Mouse (Mus musculus) spleen, adult 12 weeks (tissue): Measurements from ENCODE around the gene Zfp827.
"Not testable (repeated sequence)": the region's sequence is repeated elsewhere in the genome, so short reads cannot be mapped to it uniquely, and the experiment has no call there.

Experiments used
- DNase-seq: peaks from one replicate; pipeline ENCODE4 v3.0.0; 2022; ENCODE audit warnings: low spot score

Zfp827 gene

DNA sequence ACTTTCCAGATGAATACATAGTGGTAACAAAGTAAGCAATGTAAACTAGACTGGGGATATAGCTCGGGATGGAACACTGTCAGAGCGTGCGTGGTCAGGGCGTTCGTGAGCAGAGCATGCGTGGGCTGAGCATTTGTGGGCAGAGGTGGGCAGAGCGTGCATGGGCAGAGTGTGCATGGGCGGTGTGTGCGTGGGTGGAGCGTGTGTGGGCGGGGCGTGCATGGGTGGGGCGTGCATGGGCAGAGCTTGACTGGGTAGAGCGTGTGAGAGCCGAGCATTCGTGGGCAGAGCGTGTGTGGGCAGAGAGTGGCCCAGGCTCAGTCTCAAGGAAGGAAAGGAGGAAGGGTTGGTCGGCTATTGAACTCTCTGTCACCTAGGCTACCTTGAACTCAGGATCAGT lies 84.2 kb downstream of the Zfp827 start:
- DNase-seq: no peak

DNA sequence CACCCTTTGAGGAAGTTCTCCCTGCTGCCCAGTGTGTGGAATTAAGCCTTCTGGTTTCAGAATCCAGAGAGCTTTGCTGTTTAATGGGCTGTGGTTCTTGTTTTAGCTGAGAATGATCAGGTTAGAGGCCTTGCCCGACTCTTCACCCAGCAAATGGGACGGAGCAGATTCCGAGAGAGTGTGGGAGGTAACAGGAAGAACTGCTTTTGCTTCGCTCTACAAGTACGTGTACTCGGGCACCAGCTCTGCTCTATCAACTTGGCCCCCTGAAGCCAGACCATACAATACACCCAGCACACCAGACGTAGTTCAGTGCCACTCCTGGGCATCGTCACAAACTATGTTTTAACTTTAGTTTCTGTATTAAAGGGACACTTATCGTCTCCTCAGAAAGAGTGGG lies 85.3 kb downstream of the Zfp827 start:
- no peak for DNase-seq

DNA sequence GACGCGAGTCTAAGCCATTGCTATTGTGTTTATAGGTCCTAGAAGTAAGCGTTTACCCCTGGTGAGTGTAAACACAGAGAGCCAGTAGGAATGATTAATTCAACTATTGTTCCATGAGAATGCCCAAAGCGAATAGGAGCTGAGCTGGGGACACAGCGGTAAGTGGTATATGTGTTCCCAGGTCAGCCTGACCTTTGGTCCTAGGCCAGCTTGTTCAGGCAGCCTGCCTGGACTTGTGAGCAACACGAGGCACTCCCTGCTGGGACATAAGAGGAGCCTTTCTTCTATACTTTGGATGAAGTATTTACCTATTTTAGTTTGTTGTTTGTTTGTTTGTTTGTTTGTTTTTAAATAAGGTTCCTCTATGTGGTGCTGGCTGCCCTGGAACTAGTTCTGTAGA lies 86.3 kb downstream of the Zfp827 start:
- DNase-seq: no peak

DNA sequence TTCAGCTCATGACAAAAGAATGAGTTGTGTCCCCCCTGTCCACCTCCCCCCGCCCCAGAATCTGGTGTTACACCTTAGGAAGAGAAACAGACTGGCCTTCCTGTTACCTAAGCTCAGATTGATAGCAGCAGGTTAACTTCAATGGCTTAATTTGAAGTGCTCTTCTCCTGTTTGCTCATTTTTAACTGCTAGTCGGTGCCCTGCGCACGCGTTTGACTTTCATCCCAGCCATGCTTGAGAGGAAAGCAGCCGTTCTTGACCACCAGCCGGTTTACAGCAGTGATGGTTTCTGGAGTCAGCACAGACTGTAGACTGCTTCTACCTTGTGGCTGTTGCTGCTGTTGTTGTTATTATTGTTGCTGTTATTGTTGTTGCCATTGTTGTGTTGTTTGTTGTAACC lies 88.2 kb downstream of the Zfp827 start:
- no peak for DNase-seq

DNA sequence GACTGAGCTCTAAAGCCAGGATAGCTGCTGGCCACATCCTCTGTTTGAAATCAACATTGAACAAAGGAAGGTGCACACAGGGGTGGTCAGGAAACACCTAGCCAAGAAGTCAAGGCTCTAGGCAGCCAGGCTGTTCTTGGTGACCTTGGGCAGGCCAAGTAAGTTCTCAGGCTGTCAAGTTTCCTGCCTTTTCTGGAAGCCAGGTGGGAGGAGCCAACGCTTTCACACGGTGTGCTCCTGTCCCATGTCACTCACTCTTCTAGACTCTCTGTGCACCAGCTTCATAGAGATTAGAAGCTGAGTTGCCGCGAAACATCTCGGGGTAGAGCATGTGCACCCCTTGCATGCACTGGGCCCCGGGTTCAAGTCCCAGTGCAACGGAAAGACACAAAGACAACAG lies 89.5 kb downstream of the Zfp827 start:
- no peak for DNase-seq

DNA sequence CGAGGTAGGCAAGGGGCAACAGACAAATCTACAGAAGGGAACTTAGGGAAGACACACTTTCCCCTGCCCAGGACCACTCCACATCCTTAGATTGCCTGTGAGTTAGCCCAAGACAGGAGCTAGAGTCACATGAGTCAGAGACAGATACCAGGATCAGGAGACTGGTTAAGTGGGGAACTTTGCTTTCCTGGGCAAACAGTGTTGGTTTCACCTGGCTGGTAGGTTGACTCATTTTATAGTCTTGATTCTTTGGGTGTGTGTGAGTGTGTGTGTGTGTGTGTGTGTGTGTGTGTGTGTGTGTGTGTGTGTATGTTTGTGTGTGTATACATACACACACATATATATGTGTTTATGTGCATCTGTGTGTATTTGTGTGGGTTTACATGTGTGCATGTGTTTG lies 93.4 kb downstream of the Zfp827 start:
- DNase-seq: no peak

DNA sequence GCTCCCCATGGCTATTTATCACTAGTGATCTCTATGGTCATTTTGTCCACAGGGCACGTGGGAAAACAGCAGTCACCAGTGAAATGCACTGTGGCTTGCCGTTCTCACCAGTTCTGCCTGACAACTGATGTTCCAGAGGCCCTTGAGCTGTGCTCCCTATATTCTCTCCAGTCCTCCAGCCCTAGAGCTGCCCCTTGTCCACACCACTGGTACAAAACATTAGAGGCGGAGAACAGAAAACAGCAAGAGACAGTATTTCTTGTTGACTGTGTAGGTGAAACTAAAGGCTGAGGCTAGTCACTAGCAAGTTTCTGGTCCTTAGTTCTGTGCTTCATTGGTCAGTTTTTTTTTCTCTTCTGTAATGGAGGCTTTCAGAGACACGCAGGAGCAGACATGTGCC lies 96.0 kb downstream of the Zfp827 start:
- DNase-seq: no peak

DNA sequence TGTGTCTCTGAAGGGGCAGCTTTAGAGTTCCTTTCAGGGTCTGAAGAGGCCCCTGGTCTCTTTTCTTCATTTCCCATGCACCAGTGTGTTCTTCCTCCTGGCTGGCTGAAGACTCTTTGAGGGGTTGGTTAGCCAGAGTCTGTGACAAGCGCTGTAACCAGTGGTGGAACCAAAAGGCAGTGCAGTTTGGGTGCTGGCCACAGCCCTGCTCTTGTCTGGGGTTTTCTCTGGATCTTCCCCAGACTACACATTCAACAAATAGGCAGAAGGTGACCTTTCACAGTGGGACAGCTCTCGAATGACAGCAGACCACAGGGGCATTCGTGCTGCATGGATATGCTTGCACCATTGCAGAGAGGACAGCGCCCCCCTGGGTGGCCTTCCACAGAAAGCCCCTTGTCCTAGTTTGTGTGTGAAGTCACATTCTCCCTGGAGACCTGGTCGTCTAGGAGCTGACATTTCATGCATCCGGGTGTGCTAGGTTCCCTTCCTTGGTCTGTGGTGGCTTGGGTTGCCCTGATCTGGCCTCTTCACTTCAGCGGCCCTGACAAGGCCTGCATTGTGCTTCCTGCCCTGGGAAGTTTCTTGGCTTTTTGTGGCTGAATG lies 99.1 kb downstream of the Zfp827 start:
- no peak for DNase-seq

DNA sequence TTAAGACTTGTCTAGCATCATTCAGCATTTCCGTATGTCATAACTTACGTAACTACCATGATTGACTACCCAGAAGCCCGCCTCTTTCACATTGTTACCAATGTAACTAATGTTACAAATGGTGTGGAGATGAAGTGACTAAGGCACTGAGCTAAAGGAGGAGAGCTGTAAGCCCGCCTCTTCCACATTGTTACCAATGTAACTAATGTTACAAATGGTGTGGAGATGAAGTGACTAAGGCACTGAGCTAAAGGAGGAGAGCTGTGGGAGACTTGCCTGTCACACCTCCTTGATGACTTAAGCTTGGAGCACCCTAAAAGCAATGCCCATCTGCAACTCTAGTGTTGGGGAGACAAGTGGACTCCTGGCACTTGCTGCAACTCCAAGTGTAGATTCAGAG lies 100.3 kb downstream of the Zfp827 start:
- not testable (repeated sequence) for DNase-seq

DNA sequence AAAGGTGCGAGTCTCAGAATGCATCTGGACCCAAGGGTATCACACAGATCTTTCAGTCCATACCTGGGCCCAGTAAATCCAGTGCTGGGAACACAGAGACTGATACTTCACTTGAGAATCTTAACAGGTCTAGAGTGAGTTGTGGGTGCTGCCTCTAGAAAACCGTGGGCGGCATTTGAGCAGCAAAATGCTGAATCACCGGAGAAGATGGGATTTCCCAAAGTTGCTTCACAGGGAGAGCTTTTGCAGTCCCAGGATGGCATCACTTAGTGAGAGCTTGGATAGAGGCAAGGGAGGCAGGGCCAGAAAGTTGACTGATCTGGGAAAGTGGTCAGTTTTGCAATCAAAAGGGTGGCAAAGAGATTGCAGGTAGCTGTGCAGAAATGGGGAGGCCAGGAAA lies 111.4 kb downstream of the Zfp827 start:
- no peak for DNase-seq

DNA sequence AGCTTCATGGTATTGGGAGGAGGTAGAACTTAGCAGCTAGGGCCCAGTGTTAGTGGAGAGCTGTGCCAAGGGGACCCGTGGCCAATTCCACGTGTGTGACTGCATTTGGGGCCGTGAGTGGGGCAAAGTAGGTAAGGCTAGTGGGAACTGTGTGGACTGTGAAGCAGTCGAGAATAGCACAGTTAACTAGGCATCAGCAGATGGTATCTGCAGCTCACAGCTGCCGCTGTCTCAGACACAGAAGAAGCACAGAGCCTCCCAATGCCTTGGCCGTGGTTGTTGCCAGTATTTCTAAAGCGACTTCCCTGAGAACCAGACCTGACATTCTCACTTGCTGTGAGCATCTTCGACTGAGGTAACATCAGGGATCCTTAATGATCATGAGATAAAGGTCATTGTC lies 112.7 kb downstream of the Zfp827 start:
- no peak for DNase-seq

DNA sequence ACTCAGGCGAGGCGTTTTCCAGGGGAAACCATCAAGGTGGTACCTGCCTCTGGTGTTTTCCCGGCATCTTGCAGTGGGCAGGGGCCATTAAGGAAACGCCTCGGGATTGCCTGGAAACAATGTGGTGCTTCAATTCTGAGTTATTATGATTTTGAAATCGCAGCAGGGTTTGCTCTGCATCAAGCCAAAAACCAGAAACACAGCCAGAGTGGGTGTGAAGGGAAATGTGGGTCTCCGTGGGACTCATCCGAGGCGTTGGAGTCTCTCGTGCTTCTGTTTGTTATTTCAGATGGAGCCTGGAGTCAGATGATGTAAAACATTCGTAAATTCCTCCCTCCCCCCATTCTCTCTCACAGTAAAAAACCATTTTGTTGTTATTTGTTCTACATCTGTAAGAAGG lies 113.4 kb downstream of the Zfp827 start:
- DNase-seq: no peak

DNA sequence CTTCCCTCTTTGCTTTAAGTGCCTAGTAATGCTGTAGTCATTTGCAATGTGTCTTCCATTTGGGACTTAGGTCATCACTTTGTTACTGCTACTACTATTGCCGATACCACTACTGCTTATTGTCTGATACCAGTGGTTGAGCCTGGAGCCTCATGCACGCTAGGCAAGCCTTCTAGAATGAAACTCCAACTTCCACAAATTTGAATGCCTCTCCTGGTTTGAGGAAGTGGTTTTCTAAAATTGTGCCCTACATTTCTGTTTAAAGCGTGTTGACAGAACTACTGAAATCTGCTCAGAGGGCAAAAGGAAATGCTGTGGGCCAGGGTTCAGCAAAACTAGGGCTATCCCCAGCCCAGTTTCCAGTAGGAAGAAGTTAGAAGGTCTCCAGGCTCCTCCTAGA lies 115.5 kb downstream of the Zfp827 start:
- DNase-seq: no peak

DNA sequence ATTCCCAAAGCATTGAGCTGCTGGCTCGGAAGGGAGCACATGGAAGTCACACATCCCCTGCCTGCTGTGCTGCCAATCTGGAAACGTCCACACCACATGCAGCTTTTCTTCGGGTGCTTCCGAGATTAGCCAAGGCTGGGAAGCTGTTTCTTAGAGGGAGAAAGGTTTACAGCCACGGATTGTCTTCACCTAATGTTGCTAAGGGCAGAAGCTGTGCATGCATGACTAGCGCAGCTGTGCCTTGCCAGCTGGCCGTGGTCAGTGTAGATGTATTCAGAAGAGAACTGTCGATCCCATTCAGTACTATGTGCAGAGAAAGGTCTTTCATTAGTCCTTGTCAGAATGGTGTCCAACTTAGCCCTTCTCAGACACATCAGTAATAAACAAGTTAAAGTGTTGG lies 117.0 kb downstream of the Zfp827 start:
- DNase-seq: no peak

DNA sequence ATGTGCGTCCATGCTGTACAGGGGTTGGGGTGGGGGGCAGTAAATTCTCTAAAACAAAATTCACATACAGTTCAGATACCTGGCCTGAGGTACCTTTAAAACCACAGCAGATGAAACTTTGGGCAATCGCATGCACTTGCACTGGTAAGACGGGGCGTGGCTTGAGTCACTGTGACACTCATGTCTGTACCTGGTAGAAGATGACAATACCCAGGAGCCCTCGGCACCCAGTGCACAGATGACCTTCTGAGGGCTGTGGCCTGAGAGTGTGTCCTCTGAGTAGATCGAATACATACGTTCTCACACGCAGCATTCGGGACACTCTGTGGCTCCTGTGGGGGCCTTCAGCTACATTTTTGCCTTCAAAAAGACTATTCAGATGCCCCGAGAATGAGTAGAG lies 117.4 kb downstream of the Zfp827 start:
- no peak for DNase-seq

DNA sequence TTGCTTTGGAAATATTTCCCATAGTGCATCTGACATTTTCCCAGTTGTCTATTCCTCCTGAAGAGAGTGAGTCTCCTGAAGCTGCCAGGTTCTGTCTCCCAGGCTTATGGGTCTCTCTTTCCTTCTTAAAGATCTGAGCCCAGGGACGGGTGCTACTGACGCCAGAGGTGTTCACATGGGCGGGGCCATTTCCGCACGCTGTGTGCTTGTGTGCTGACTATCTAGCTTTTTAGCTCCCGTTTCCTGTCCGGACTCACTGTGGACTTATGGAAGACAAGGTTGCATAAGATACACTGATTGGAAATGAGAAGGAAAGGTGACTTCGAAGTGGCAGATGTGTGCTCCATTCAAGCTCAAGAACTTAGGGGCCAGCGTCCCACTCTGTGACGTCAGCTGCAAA lies 120.6 kb downstream of the Zfp827 start:
- DNase-seq: no peak

DNA sequence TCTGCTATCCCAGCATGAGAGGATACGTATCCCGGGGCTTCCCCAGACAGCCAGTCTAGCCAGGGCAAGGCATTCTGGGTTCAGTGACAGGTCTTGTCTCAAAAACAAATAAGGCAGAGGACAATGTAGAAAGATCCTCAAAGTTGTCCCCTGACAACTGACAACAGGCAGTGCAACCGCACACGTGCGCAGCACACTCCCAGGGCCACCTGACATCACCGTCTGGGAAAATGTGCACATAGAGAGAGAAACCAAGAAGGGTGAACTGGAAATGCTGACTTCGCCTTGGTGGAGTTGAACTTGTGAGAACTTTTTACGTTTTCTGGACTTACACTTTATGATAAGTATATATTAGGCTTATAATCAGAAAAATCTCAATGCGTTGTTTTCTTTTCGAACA lies 121.6 kb downstream of the Zfp827 start:
- DNase-seq: no peak

DNA sequence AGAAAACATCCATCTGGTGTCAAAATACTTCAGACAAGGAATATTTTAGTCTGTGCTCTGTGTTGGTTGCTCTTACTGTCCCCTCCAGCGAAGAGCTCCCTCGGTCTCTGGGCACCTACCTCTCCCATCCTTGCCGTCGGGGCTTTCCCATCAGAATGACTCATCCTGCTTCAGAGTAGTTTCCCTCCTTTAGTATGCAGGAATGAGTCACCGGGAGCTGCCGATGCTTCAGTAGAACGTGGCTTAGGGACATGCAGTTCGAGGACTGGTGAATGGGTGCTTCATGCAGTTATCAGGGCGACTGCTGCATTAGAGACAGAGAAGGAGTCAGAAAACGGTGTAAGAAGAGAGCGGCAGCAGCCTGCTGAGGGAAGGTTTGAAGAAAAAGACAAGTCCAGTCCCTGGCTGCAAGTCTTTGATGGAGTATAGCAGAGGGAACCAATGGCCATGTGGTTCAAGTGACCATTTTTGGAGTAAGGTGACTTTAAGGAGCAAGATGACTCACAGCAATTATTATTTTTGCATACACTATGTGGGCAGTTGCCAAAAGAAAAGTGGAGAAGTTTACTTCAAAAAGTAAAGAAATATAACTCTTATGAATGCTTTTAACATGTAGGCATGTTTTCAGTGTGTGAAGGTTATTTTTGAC lies 122.4 kb downstream of the Zfp827 start:
- no peak for DNase-seq

DNA sequence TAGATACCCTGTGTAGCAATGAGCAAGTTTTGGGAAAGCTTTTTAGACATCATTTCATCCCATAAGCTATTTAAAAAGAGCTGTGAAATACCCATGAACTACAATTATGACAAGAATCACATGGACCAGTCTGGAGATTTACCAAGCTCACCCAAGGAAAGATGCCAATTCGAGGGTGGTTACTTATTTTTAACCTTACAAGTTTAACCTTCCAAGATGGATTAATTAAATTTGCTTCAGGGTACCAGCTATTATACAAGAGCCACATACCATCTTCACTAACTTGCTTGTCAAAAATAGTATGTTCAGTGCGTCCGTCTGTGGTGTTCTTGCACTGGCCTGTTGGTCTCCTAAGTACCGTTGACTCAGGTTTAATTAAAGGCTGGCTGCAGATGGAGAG lies 123.4 kb downstream of the Zfp827 start:
- DNase-seq: no peak

DNA sequence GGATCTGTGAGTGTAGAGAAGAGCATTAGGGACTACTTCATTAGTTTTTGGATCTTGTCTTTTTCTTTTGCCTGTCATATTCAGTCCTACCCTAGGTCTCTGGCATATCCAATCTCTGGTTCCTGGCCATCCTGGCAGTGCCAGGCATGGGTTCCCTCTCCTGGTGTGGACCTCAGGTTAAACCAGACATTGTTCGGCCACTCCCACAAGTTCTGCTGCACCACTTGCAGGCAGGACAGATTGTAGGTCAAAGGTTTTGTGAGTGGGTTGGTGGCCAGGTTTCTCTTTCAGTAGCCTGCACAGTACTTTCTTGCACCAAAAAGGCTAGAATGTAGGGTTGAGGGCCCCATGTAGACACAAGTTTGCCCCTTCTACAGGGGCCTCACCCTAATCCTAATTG lies 125.0 kb downstream of the Zfp827 start:
- DNase-seq: no peak

DNA sequence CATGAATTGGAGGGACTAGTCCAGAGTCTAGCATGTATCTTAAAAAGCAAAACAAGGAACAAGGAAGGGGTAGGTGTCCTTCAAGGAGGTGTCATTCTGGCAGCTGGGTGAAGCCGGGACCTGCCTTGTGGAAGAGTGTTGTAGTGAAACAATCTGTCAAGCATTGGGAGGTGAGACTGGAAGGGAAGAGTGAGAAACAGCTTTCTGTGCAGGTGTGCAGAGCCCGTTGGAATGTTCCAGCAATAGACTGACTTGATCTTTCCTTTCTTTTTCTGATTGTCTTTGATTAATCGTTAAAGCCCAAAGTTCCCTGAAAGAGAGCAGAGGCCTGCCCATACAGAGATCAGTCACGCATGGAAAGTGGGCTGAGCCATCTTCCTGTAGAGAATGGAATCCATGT lies 125.4 kb downstream of the Zfp827 start:
- no peak for DNase-seq

DNA sequence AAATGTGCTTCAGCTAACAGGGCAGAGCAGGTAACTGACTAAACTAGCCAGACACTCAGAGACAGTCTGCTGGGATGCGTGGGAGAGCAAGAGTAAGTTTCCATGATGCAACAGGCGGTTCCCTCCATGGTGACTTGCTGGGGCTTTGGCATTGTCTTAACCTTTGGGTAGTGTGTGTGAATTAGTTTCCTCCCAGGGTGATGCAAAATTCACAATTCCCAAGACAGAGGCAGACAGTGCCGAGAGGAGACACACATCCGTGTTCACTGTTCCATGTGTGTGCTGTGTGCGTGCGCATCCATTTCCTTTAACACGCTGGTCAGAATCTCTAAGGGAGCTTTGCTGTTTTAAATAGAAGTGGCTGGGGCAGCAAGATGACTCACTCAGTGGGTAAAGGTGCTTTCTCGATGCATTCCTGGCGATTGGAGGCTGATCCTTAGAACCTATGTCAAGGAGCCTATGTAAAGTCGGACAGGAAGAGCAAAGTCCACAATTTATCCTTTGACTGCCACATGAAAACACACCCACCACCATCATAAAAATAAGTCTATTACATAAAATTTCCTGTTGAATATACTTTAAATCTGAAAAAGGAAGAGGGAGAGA lies 127.4 kb downstream of the Zfp827 start:
- no peak for DNase-seq

DNA sequence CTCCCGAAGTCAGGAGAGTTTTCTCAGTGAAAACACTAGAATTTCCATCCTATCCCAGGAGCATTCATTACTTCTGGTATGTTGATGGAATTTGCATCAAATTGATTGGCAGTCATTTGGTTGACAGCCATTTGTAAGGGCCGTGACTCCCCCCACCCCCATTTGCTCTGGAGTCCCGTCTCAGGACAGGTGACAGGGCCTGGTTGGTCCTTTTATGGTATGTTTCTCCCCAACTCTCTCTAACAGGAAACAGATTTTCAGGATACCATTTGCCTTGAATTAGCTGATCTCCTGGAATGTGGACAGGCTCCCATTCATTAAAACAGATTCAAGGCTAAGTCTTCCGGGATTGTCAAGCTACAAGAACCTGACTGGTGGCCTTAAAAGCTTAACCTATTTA lies 129.1 kb downstream of the Zfp827 start:
- no peak for DNase-seq

DNA sequence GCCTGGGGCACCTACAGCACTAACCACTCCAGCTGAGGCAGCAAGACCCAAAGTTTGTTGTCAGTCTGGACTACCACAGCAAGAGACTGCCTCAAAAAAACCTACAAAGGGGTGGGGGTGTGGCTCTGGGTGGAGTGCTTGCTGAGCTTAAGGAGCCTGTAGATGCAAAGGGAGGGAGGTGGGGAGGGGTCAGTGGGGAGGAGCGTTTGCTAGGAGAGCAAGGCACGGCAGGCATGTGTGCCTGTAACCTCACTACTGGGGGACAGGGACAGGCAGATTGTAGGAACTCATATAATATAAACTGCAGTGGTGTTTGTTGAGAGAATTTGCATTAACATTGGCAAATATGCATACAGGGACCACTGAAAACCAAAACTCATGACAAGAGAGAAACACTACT lies 130.1 kb downstream of the Zfp827 start:
- DNase-seq: no peak
